Mouse (Mus musculus): ENCODE data around the gene 1110051M20Rik.

- TF ChIP-seq CTCF (IDR thresholded peaks at IDR 0.05; ENCODE audit: low read depth) (no peak), EP300 (IDR thresholded peaks at IDR 0.05; ENCODE audit: low read depth) (no peak)
Observed at GRCm38 (mm10) chr2:91269687-91270133, 174.8 kb downstream of the 1110051M20Rik start.

Measured in liver, embryonic 14.5 days (tissue).